Mouse (Mus musculus) forebrain, embryonic 14.5 days (tissue): ENCODE measurements around the gene Itih1. TPM values are rescaled to one million over a fixed set of nuclear protein-coding genes. Genes with fewer than 3 reads are reported as not detected.

ENCODE experiments used
- polyA plus RNA-seq: library from polyadenylated mRNA; unstranded; fragments of >200 nt; fragmentation: Nextera tagmentation; extraction: Ambion mirVana; gene quantifications from 2 replicates; pipeline ENCODE4 v1.2.1, GENCODE M21; 2014

Itih1 gene
- polyA plus RNA-seq, 1 experiment from 2014 or later: not detected

Other genes starting within 250 kb of the Itih1 start
- gene Sfmbt1, start 228.4 kb downstream of the Itih1 start, polyA plus RNA-seq: 19.7 and 20.5 TPM in 2 replicates
- 15.6 and 16.4 TPM in 2 replicates for gene Tmem110, start 117.7 kb downstream of the Itih1 start, polyA plus RNA-seq
- 0.74 and 1.0 TPM in 2 replicates for gene Mustn1, start 64.1 kb downstream of the Itih1 start, polyA plus RNA-seq
- gene Itih4, start 56.8 kb downstream of the Itih1 start, polyA plus RNA-seq: not detected in 2 replicates
- gene Itih3, start 19.5 kb downstream of the Itih1 start, polyA plus RNA-seq: 0.19 and 0.62 TPM in 2 replicates
- gene Nek4, start 8.1 kb upstream of the Itih1 start, polyA plus RNA-seq: 11.2 and 15.0 TPM in 2 replicates
- 55.9 and 56.0 TPM in 2 replicates for gene Glt8d1, start 58.1 kb upstream of the Itih1 start, polyA plus RNA-seq
- gene Spcs1, start 58.4 kb upstream of the Itih1 start, polyA plus RNA-seq: 315 and 338 TPM in 2 replicates
- 103 and 125 TPM in 2 replicates for gene Pbrm1, start 75.8 kb upstream of the Itih1 start, polyA plus RNA-seq
- gene Gnl3, start 75.9 kb upstream of the Itih1 start, polyA plus RNA-seq: 63.3 and 65.1 TPM in 2 replicates
- gene Smim4, start 185.7 kb upstream of the Itih1 start, polyA plus RNA-seq: 72.1 and 93.8 TPM in 2 replicates
- 225 and 288 TPM in 2 replicates for gene Nt5dc2, start 187.8 kb upstream of the Itih1 start, polyA plus RNA-seq
- 21.8 and 22.1 TPM in 2 replicates for gene Stab1, start 225.4 kb upstream of the Itih1 start, polyA plus RNA-seq